Mouse (Mus musculus): ENCODE data around the gene Dclk1.

DNA sequence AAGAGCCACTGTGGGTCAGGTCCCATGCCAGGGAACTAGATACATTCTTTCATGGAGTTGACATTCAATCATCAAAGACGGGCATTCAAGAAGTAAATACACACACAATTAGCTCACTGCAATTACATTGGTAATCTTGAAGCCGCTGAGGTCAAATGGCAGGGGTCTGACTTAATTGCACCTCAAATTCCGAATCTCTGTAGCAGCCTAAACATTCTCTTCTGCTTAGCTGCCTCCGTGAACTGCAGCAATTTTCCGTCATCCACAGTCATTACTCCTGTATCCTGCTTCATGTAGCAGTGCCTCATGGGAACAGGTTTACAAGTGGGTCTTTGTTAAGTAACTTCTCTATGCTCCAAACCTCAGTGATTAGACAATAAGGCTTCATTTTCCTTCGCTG lies 249.9 kb downstream of the Dclk1 start:
- TF ChIP-seq CTCF (IDR thresholded peaks at IDR 0.05) (no peak), POLR2A (IDR thresholded peaks at IDR 0.05; ENCODE audit: insufficient read depth, low read depth, low read length) (no peak)

Data from heart, adult 2 months (tissue).